Mouse (Mus musculus): Measurements from ENCODE around the gene Ccr5.

Ccr5 gene

DNA sequence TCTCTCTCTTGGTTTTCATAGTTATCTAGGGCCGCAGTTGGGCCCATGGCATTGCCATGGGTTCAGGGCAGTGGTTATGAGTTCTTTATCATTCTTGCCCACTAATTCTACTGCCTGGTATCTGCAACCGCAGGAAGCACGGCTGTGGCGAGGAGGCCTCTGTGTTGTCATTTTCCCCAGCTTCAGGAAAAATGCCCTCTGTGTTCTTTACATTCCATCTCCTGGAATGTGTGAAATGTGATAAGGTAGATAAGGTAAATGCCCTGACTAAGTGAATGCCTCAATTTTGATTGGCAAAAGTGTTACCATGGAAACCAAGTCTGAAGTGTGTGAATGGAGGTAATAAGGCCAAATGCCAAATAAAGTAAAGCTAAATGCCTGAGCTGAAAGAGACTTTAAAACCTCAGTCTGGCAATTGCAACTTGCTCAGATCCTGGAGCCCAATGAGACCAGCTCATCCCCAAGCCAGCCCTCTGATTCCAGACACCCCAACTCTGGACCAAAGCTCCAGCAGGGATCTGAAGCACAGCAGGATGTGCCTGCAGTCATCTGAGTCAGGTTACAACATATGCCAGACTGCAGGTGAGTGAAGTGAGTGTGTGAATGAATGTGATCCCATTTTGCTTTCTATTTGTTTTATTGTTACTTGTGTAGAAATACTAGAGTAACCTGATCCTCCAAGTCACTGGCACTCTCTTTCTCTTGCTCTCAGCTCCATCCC is 16.9 kb downstream of the Ccr5 start:
- DNase-seq (ENCODE audit: low spot score in 2 of 2) = no peak

DNA sequence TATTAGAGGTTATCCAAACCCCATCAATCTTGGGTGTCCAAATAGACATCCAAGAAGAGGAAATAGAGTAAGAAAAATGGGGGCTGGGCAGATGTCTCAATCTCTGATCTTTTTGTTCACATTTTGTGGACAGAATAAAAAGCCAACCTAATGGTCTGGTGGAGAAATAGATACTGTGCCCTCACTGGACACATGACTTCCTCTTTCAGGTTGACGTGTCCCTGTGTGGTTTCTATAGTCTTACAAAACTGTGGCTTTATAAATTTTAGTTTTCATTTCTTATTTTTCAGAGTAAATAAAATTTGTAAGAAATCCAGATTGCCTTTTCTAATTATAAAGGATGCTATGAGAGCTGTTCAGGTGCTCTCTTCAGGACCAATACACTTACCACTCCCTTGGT is 22.3 kb downstream of the Ccr5 start:
- DNase-seq (ENCODE audit: low spot score in 2 of 2) = no peak

DNA sequence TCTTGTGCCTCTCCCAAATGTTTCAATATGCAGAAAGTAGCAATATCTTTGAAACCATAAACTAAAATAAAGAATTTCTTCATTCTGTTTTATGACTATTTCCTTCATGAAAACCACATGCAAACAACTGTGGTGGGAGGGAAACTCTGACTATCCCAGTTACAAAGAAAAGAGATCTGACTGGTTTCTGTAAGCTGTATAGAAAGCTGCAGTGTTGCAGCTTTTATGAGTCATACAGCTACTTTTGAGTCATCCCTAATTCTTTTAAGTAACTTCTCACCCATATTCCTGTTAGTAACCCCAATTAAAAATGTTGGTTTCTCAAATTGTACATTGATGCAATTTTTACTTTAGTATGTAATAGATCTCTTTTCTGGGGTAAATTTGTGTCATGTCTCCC is 25.0 kb downstream of the Ccr5 start:
- DNase-seq (ENCODE audit: low spot score in 2 of 2) = no peak

Measured in right cerebral cortex, postnatal 10 days (tissue).